Mouse (Mus musculus): ENCODE measurements around the gene Agap1. TPM values are rescaled to one million over a fixed set of nuclear protein-coding genes. Genes with fewer than 3 reads are reported as not detected.

Gene Agap1
- polyA plus RNA-seq, 1 experiment from 2014 or later = 41.4 TPM

GRCm38 (mm10) chr1:89739067-89739774 lies 284.6 kb downstream of the Agap1 start:
- Histone ChIP-seq H3K36me3 (ENCODE audit: control insufficient read depth, insufficient read depth, low read length) (no peaks in the 10 kb centered on the region), H3K9me3 (ENCODE audit: control insufficient read depth, low read length) (no peaks in the 10 kb centered on the region), H3K9ac (ENCODE audit: low read depth, low read length) (no peak overlapping the region), H3K27me3 (ENCODE audit: control insufficient read depth, insufficient read depth, low read length) (no peaks in the 10 kb centered on the region), H3K4me2 (replicated peaks; ENCODE audit: low read depth, low read length) (no peak overlapping the region), H3K4me3 (ENCODE audit: low read depth, low read length) (no peak overlapping the region), H3K4me1 (replicated peaks; ENCODE audit: control insufficient read depth, insufficient read depth, low read length) (peaks cover 5% of the 10 kb centered on the region), H3K27ac (ENCODE audit: low read depth, low read length) (no peak overlapping the region)
- 57% methylated on average over 17 of the region's 17 CpGs for WGBS
- no peak for ATAC-seq (ENCODE audit: low FRiP score)
- DNase-seq (ENCODE audit: low spot score) = no peak

DNA sequence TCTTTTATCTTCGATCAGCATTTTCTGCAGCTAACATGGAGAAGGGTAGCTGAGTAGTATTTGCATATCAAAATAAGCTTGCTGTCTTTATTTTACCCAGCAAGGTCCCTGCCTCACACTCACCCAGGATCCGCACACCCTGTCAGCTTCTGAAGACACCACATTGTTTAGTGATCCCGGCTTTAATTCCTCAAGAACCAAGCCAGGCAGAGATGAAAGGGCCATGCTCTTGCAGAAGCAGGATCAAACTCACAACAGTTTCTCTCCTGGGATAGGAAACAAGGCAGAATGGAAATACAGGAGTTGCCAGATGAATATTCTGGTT lies 285.1 kb downstream of the Agap1 start:
- Histone ChIP-seq H3K27ac (ENCODE audit: low read depth, low read length) (no peak overlapping the region), H3K9ac (ENCODE audit: low read depth, low read length) (no peak overlapping the region), H3K9me3 (ENCODE audit: control insufficient read depth, low read length) (no peaks in the 10 kb centered on the region), H3K4me2 (replicated peaks; ENCODE audit: low read depth, low read length) (no peak overlapping the region), H3K4me3 (ENCODE audit: low read depth, low read length) (no peak overlapping the region), H3K4me1 (replicated peaks; ENCODE audit: control insufficient read depth, insufficient read depth, low read length) (peaks cover 5% of the 10 kb centered on the region), H3K36me3 (ENCODE audit: control insufficient read depth, insufficient read depth, low read length) (no peaks in the 10 kb centered on the region), H3K27me3 (ENCODE audit: control insufficient read depth, insufficient read depth, low read length) (no peaks in the 10 kb centered on the region)
- ATAC-seq (ENCODE audit: low FRiP score) = no peak
- DNase-seq (ENCODE audit: low spot score) = no peak
- 15% methylated on average over 3 of the region's 3 CpGs for WGBS

DNA sequence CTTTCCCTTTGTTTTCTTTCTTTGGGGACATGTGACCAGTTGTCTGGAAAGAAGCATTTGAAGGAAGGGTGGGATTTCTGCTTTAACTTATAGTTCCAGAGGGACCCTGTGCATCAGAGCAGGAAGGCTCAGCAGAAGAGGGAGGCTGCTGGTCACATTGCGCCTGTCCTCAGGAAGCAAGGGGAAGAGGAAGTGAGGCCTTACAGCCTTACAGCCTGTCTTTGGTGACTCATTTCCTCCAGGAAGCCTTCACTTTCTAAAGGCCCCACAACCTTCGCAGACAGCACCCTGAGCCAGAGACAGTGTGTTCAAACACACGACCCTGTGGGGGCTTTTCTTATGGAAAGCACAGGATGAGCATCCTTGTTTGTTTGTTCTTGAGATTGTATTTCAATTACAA lies 287.8 kb downstream of the Agap1 start:
- H3K4me1 ChIP-seq (replicated peaks; ENCODE audit: control insufficient read depth, insufficient read depth, low read length) = peaks cover 5% of the 10 kb centered on the region
- no peak overlapping the region for H3K4me3 ChIP-seq (ENCODE audit: low read depth, low read length)
- no peaks in the 10 kb centered on the region for H3K27me3 ChIP-seq (ENCODE audit: control insufficient read depth, insufficient read depth, low read length)
- H3K36me3 ChIP-seq (ENCODE audit: control insufficient read depth, insufficient read depth, low read length) = no peaks in the 10 kb centered on the region
- no peaks in the 10 kb centered on the region for H3K9me3 ChIP-seq (ENCODE audit: control insufficient read depth, low read length)
- no peak overlapping the region for H3K4me2 ChIP-seq (replicated peaks; ENCODE audit: low read depth, low read length)
- no peak overlapping the region for H3K27ac ChIP-seq (ENCODE audit: low read depth, low read length)
- no peak overlapping the region for H3K9ac ChIP-seq (ENCODE audit: low read depth, low read length)
- no peak for DNase-seq (ENCODE audit: low spot score)
- 74% methylated on average over 3 of the region's 3 CpGs for WGBS
- no peak for ATAC-seq (ENCODE audit: low FRiP score)

GRCm38 (mm10) chr1:89746171-89746570 lies 291.6 kb downstream of the Agap1 start:
- H3K4me3 ChIP-seq (ENCODE audit: low read depth, low read length) = no peak overlapping the region
- no peak overlapping the region for H3K9ac ChIP-seq (ENCODE audit: low read depth, low read length)
- ATAC-seq (ENCODE audit: low FRiP score) = no peak
- no peak for DNase-seq (ENCODE audit: low spot score)
- H3K9me3 ChIP-seq (ENCODE audit: control insufficient read depth, low read length) = no peaks in the 10 kb centered on the region
- H3K27me3 ChIP-seq (ENCODE audit: control insufficient read depth, insufficient read depth, low read length) = no peaks in the 10 kb centered on the region
- H3K27ac ChIP-seq (ENCODE audit: low read depth, low read length) = no peak overlapping the region
- H3K4me1 ChIP-seq (replicated peaks; ENCODE audit: control insufficient read depth, insufficient read depth, low read length) = peaks cover 6% of the 10 kb centered on the region
- 65% methylated on average over 3 of the region's 3 CpGs for whole genome bisulfite sequencing
- H3K4me2 ChIP-seq (replicated peaks; ENCODE audit: low read depth, low read length) = no peak overlapping the region
- no peaks in the 10 kb centered on the region for H3K36me3 ChIP-seq (ENCODE audit: control insufficient read depth, insufficient read depth, low read length)

- H3K27me3 ChIP-seq (ENCODE audit: control insufficient read depth, insufficient read depth, low read length) = peaks cover 3% of the 10 kb centered on the region; the same call in 1 of the 2 replicates
- no peak overlapping the region for H3K4me2 ChIP-seq (replicated peaks; ENCODE audit: low read depth, low read length)
- no peaks in the 10 kb centered on the region for H3K9me3 ChIP-seq (ENCODE audit: control insufficient read depth, low read length)
- H3K27ac ChIP-seq (ENCODE audit: low read depth, low read length) = no peak overlapping the region
- DNase-seq (ENCODE audit: low spot score) (no peak), ATAC-seq (ENCODE audit: low FRiP score) (no peak)
- no peaks in the 10 kb centered on the region for H3K36me3 ChIP-seq (ENCODE audit: control insufficient read depth, insufficient read depth, low read length)
- H3K4me1 ChIP-seq (replicated peaks; ENCODE audit: control insufficient read depth, insufficient read depth, low read length) = peaks cover 8% of the 10 kb centered on the region
- no peak overlapping the region for H3K4me3 ChIP-seq (ENCODE audit: low read depth, low read length)
- H3K9ac ChIP-seq (ENCODE audit: low read depth, low read length) = no peak overlapping the region
Observed at GRCm38 (mm10) chr1:89749666-89750065, 295.1 kb downstream of the Agap1 start.

DNA sequence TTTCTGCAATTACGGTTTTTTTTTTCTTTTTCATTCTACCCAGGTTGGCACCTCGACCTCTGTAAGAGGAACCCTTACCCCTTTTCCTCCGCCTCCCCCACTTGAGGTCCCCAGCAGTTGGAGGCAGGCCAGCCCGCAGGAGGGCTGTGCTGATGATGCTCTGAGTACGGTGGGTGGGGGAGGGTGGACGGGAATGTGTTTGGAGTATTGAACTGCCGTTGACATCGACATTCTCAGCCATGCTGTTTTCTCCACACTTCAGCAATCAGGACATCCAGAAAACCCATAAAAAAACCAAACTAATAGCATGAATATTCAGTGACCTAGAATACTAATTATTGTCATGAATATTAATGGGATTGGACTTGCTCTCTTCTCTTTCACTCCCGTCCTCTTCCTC lies 295.9 kb downstream of the Agap1 start:
- ATAC-seq (ENCODE audit: low FRiP score) (peak; percentile 87), DNase-seq (ENCODE audit: low spot score) (peak; percentile 61)
- Histone ChIP-seq H3K27me3 (ENCODE audit: control insufficient read depth, insufficient read depth, low read length) (peaks cover 3% of the 10 kb centered on the region; the same call in 1 of the 2 replicates), H3K27ac (ENCODE audit: low read depth, low read length) (peak overlapping the region; percentile 10; the same call in 1 of the 2 replicates), H3K4me1 (replicated peaks; ENCODE audit: control insufficient read depth, insufficient read depth, low read length) (peaks cover 10% of the 10 kb centered on the region), H3K4me3 (ENCODE audit: low read depth, low read length) (no peak overlapping the region), H3K4me2 (replicated peaks; ENCODE audit: low read depth, low read length) (peak overlapping the region; percentile 22; the same call in 1 of the 2 replicates), H3K36me3 (ENCODE audit: control insufficient read depth, insufficient read depth, low read length) (no peaks in the 10 kb centered on the region), H3K9me3 (ENCODE audit: control insufficient read depth, low read length) (no peaks in the 10 kb centered on the region), H3K9ac (ENCODE audit: low read depth, low read length) (no peak overlapping the region)
- WGBS = 7% methylated on average over 9 of the region's 9 CpGs

DNA sequence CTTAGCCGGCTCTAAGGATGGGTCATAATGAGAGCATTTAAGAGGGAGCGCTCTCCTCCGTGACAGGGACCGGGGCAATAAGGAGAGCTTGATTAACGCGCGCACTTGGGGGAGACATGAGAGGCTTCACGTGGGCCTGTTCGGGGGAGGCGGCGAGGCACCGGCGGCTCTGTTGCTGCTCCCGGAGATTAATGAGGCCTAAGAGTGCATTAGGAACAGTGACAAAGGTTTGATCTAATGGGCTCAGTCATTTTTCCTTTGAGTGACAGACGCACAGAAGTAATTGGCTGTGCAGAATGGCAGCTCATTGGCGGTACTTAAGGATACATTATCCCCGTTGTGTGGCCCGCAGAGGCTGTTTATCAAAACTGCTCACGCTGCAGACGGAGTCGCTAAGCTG lies 296.3 kb downstream of the Agap1 start:
- no peaks in the 10 kb centered on the region for H3K9me3 ChIP-seq (ENCODE audit: control insufficient read depth, low read length)
- no peak overlapping the region for H3K9ac ChIP-seq (ENCODE audit: low read depth, low read length)
- H3K4me3 ChIP-seq (ENCODE audit: low read depth, low read length) = no peak overlapping the region
- peak overlapping the region; percentile 10; the same call in 1 of the 2 replicates for H3K27ac ChIP-seq (ENCODE audit: low read depth, low read length)
- H3K4me2 ChIP-seq (replicated peaks; ENCODE audit: low read depth, low read length) = peak overlapping the region; percentile 22
- ATAC-seq (ENCODE audit: low FRiP score) (peak; percentile 90), DNase-seq (ENCODE audit: low spot score) (peak; percentile 70)
- H3K36me3 ChIP-seq (ENCODE audit: control insufficient read depth, insufficient read depth, low read length) = no peaks in the 10 kb centered on the region
- peaks cover 10% of the 10 kb centered on the region for H3K4me1 ChIP-seq (replicated peaks; ENCODE audit: control insufficient read depth, insufficient read depth, low read length)
- H3K27me3 ChIP-seq (ENCODE audit: control insufficient read depth, insufficient read depth, low read length) = peaks cover 3% of the 10 kb centered on the region; the same call in 1 of the 2 replicates
- WGBS = 10% methylated on average over 21 of the region's 21 CpGs

DNA sequence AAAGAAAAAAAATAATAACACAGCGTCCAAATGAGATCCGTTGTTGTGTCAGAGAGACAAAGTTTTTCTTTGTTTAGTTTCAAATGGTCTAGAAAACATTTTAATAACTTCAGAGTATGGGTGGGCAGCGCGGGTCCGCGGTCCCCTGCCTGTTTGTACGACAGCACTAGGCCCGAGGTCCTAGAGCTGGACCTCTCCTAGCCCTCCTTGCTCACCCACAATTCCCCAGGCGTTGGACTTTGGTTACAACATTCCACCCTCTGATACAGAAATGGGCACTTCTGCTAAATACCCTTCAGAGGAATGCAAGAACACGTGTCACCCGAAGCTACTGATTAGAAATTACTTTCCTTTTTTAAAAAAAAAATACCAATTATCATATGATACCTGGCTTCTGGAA lies 296.7 kb downstream of the Agap1 start:
- Histone ChIP-seq H3K9ac (ENCODE audit: low read depth, low read length) (no peak overlapping the region), H3K36me3 (ENCODE audit: control insufficient read depth, insufficient read depth, low read length) (no peaks in the 10 kb centered on the region), H3K4me1 (replicated peaks; ENCODE audit: control insufficient read depth, insufficient read depth, low read length) (peaks cover 10% of the 10 kb centered on the region), H3K4me3 (ENCODE audit: low read depth, low read length) (no peak overlapping the region), H3K4me2 (replicated peaks; ENCODE audit: low read depth, low read length) (peak overlapping the region; percentile 22), H3K27me3 (ENCODE audit: control insufficient read depth, insufficient read depth, low read length) (peaks cover 3% of the 10 kb centered on the region; the same call in 1 of the 2 replicates), H3K27ac (ENCODE audit: low read depth, low read length) (peak overlapping the region; percentile 10; the same call in 1 of the 2 replicates), H3K9me3 (ENCODE audit: control insufficient read depth, low read length) (no peaks in the 10 kb centered on the region)
- DNase-seq (ENCODE audit: low spot score) (peak; percentile 31), ATAC-seq (ENCODE audit: low FRiP score) (peak; percentile 55)
- WGBS = 59% methylated on average over 11 of the region's 11 CpGs

DNA sequence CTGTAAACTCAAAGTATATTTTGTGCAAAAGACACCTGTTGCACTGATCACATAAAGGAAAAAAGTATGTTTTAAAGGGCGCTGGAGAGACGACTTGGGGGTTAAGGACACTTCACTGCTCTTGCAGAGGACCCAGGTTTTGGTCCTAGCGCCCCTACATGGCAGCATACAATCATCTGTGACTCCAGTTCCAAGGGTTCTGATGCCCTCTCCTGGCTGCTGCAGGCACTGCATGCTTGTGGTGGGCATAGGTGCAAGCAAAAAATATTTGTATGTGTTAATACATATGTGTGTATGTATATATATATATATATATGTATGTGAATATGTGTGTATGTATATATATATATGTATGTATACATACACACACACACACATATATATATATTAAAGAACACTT lies 298.1 kb downstream of the Agap1 start:
- 96% methylated on average over 3 of the region's 3 CpGs for WGBS
- peaks cover 13% of the 10 kb centered on the region for H3K4me1 ChIP-seq (replicated peaks; ENCODE audit: control insufficient read depth, insufficient read depth, low read length)
- ATAC-seq (ENCODE audit: low FRiP score) = no peak
- peaks cover 3% of the 10 kb centered on the region; the same call in 1 of the 2 replicates for H3K27me3 ChIP-seq (ENCODE audit: control insufficient read depth, insufficient read depth, low read length)
- H3K4me2 ChIP-seq (replicated peaks; ENCODE audit: low read depth, low read length) = no peak overlapping the region
- H3K36me3 ChIP-seq (ENCODE audit: control insufficient read depth, insufficient read depth, low read length) = no peaks in the 10 kb centered on the region
- H3K27ac ChIP-seq (ENCODE audit: low read depth, low read length) = no peak overlapping the region
- H3K9me3 ChIP-seq (ENCODE audit: control insufficient read depth, low read length) = no peaks in the 10 kb centered on the region
- no peak overlapping the region for H3K9ac ChIP-seq (ENCODE audit: low read depth, low read length)
- no peak for DNase-seq (ENCODE audit: low spot score)
- H3K4me3 ChIP-seq (ENCODE audit: low read depth, low read length) = no peak overlapping the region
